Comparison of ENCODE assay signal across 8 mouse cellular contexts in the genomic region with DNA sequence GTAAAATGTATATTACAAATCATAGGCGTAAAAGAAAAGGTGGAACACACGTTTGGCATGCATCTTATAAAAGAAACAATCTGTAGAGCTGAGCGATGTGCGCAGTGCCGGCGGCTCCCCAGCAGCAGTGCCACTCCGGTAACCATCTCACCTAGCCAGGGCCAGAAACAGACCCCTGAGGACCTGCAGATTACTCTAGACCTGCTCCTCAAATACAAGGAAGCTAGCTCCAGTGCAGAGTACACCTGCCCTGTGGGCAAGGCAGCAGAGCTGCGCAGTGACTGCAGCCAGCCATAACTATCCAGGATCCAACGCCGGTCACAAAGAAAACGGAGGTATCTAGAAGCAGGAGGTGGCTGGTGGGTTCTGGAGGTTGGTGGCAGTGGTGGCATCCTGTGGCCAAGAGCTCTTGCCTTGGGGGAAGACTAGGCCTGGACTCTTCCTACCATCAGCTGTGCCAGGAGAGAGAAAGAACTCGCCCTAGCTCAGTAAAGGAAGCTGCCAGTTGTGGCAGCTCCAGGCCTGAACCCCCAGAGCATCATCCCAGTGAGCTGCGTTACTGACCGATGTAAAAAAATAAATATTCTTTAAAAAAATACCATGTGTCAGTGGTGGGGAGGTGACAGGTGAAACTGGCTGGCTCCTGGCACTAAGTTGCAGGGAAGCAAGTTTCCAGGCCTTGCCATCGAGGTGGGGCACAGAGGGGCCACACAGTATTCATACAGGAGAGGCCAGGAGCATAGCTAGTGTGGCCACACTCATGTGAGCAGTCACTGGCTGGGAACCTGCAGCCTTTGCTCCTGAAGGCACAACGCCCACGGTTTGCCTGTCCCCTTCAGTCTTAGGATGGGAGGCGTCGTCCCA. TPM values are rescaled to one million over a fixed set of nuclear protein-coding genes. Genes with fewer than 3 reads are reported as not detected.
A peak's percentile ranks its signal among the peaks of the same experiment; 100 is the strongest.
DNase-seq lines count a peak whose midpoint lies in the region; ATAC-seq and TF ChIP-seq lines count a peak whose summit lies in the region.

No protein-coding gene starts in this region.

- no peaks in the 10 kb centered on the region for H3K9me3 ChIP-seq in midbrain, embryonic 10.5 days (replicated peaks)
- no peaks in the 10 kb centered on the region for H3K9me3 ChIP-seq in midbrain, embryonic 11.5 days (ENCODE audit: control insufficient read depth, low read length)
- H3K9me3 ChIP-seq in forebrain, postnatal 0 days (ENCODE audit: low read length) = no peaks in the 10 kb centered on the region
- H3K9me3 ChIP-seq in limb, embryonic 10.5 days (replicated peaks) = no peaks in the 10 kb centered on the region

- peak overlapping the region; percentile 70 for H3K27ac ChIP-seq in midbrain, embryonic 10.5 days (replicated peaks)
- H3K27ac ChIP-seq in midbrain, embryonic 11.5 days (ENCODE audit: low read depth, low read length) = no peak overlapping the region
- H3K27ac ChIP-seq in forebrain, postnatal 0 days (ENCODE audit: low read depth, low read length) = no peak overlapping the region
- H3K27ac ChIP-seq in limb, embryonic 10.5 days = peak overlapping the region; percentile 66; the same call in 1 of the 2 replicates

- TF ChIP-seq CTCF in forebrain, postnatal 0 days (IDR thresholded peaks at IDR 0.05; ENCODE audit: low read depth) = no peak

- H3K36me3 ChIP-seq in midbrain, embryonic 10.5 days = peaks cover 80% of the 10 kb centered on the region
- peaks cover 24% of the 10 kb centered on the region for H3K36me3 ChIP-seq in midbrain, embryonic 11.5 days (ENCODE audit: control insufficient read depth, insufficient read depth, low read length)
- H3K36me3 ChIP-seq in forebrain, postnatal 0 days (ENCODE audit: insufficient read depth) = peaks cover 50% of the 10 kb centered on the region
- peaks cover 81% of the 10 kb centered on the region for H3K36me3 ChIP-seq in limb, embryonic 10.5 days
- H3K36me3 ChIP-seq in splenic B cell, adult 2 months (ENCODE audit: control insufficient read depth, insufficient read depth, low read length, poor library complexity, severe bottlenecking) = peaks cover 3% of the 10 kb centered on the region; the same call in 1 of the 2 replicates

- H3K4me1 ChIP-seq in midbrain, embryonic 10.5 days = peaks cover 36% of the 10 kb centered on the region
- H3K4me1 ChIP-seq in midbrain, embryonic 11.5 days (ENCODE audit: control insufficient read depth, insufficient read depth, low read length) = peaks cover 8% of the 10 kb centered on the region
- peaks cover 6% of the 10 kb centered on the region for H3K4me1 ChIP-seq in forebrain, postnatal 0 days (ENCODE audit: insufficient read depth)
- peaks cover 36% of the 10 kb centered on the region for H3K4me1 ChIP-seq in limb, embryonic 10.5 days

- ATAC-seq in midbrain, embryonic 11.5 days (ENCODE audit: low FRiP score) = no peak
- no peak for ATAC-seq in forebrain, postnatal 0 days

- no peak overlapping the region for H3K9ac ChIP-seq in midbrain, embryonic 11.5 days (ENCODE audit: low read length)
- H3K9ac ChIP-seq in forebrain, postnatal 0 days = no peak overlapping the region

- DNase-seq in midbrain, embryonic 10.5 days (ENCODE audit: low spot score) = no peak
- DNase-seq in midbrain, embryonic 11.5 days (ENCODE audit: low spot score, missing footprints) = no peak
- DNase-seq in forebrain, postnatal 0 days = no peak
- no peak for DNase-seq in limb, embryonic 10.5 days (ENCODE audit: low spot score)
- peak; percentile 23 for DNase-seq in splenic B cell, adult 2 months (ENCODE audit: low read depth, low spot score)
- no peak for DNase-seq in thymus, postnatal 14 days
- DNase-seq in right cerebral cortex, postnatal 10 days (ENCODE audit: low spot score in 2 of 2) = no peak
- no peak for DNase-seq in layer of hippocampus, postnatal 10 days (ENCODE audit: low spot score in 2 of 2)

- 85% methylated on average over 19 of the region's 19 CpGs for WGBS in midbrain, embryonic 10.5 days
- WGBS in midbrain, embryonic 11.5 days = 90% methylated on average over 19 of the region's 19 CpGs
- 89% methylated on average over 19 of the region's 19 CpGs for WGBS in forebrain, postnatal 0 days
- WGBS in limb, embryonic 10.5 days = 88% methylated on average over 19 of the region's 19 CpGs

- no peak overlapping the region; the same call in 1 of the 2 replicates for H3K4me2 ChIP-seq in midbrain, embryonic 11.5 days
- H3K4me2 ChIP-seq in forebrain, postnatal 0 days (ENCODE audit: low read depth) = peak overlapping the region; percentile 23

- H3K27me3 ChIP-seq in midbrain, embryonic 10.5 days (ENCODE audit: low read depth, poor library complexity, severe bottlenecking) = no peaks in the 10 kb centered on the region
- H3K27me3 ChIP-seq in midbrain, embryonic 11.5 days (ENCODE audit: control insufficient read depth, insufficient read depth, low read length) = no peaks in the 10 kb centered on the region
- H3K27me3 ChIP-seq in forebrain, postnatal 0 days (ENCODE audit: insufficient read depth, low read length) = no peaks in the 10 kb centered on the region
- H3K27me3 ChIP-seq in limb, embryonic 10.5 days (ENCODE audit: low read depth, poor library complexity, severe bottlenecking) = 0 out of 2 replicates have a peak, but pooled peaks cover 11% of the 10 kb centered on the region
- no peaks in the 10 kb centered on the region for H3K27me3 ChIP-seq in splenic B cell, adult 2 months (ENCODE audit: control insufficient read depth, insufficient read depth, low read length, poor library complexity, severe bottlenecking)

- peak overlapping the region; percentile 95; the same call in 1 of the 2 replicates for H3K4me3 ChIP-seq in midbrain, embryonic 10.5 days
- H3K4me3 ChIP-seq in midbrain, embryonic 11.5 days (ENCODE audit: low read depth, low read length) = no peak overlapping the region
- H3K4me3 ChIP-seq in forebrain, postnatal 0 days (ENCODE audit: low read depth, low read length) = no peak overlapping the region
- H3K4me3 ChIP-seq in limb, embryonic 10.5 days = peak overlapping the region; percentile 80

RNA-seq across cellular contexts. Expression of a gene that starts 0.9 kb away (rescaled TPM):
- polyA plus RNA-seq in midbrain, embryonic 10.5 days (2016; fragmentation: Nextera tagmentation; extraction: Ambion mirVana) = 335 and 382 TPM in 2 replicates
- polyA plus RNA-seq in midbrain, embryonic 11.5 days (2014; fragmentation: Nextera tagmentation; extraction: Ambion mirVana) = 321 and 347 TPM in 2 replicates
- total RNA-seq in forebrain, postnatal 0 days (2014; rRNA removed) = 214 and 233 TPM in 2 replicates
- 381 and 448 TPM in 2 replicates for polyA plus RNA-seq in forebrain, postnatal 0 days (2015; fragmentation: Nextera tagmentation; extraction: Ambion mirVana)
- 342 and 401 TPM in 2 replicates for polyA plus RNA-seq in limb, embryonic 10.5 days (2016; fragmentation: Nextera tagmentation; extraction: Ambion mirVana)
- total RNA-seq in layer of hippocampus, postnatal 10 days (2021) = 100 to 1,000 TPM; 157 to 172 TPM

RNA-seq across cellular contexts. Expression of a gene that starts 16.4 kb away (rescaled TPM):
- polyA plus RNA-seq in midbrain, embryonic 10.5 days (2016; fragmentation: Nextera tagmentation; extraction: Ambion mirVana) = 77.9 and 84.7 TPM in 2 replicates
- polyA plus RNA-seq in midbrain, embryonic 11.5 days (2014; fragmentation: Nextera tagmentation; extraction: Ambion mirVana) = 19.4 and 19.7 TPM in 2 replicates
- 46.1 and 46.5 TPM in 2 replicates for total RNA-seq in forebrain, postnatal 0 days (2014; rRNA removed)
- 22.1 and 24.5 TPM in 2 replicates for polyA plus RNA-seq in forebrain, postnatal 0 days (2015; fragmentation: Nextera tagmentation; extraction: Ambion mirVana)
- polyA plus RNA-seq in limb, embryonic 10.5 days (2016; fragmentation: Nextera tagmentation; extraction: Ambion mirVana) = 85.0 and 85.4 TPM in 2 replicates
- total RNA-seq in layer of hippocampus, postnatal 10 days (2021) = 10 to 100 TPM; 23.1 to 26.2 TPM

RNA-seq across cellular contexts. Expression of a gene that starts 28.2 kb away (rescaled TPM):
- 6.1 and 9.2 TPM in 2 replicates for polyA plus RNA-seq in midbrain, embryonic 10.5 days (2016; fragmentation: Nextera tagmentation; extraction: Ambion mirVana)
- 10.1 and 11.3 TPM in 2 replicates for polyA plus RNA-seq in midbrain, embryonic 11.5 days (2014; fragmentation: Nextera tagmentation; extraction: Ambion mirVana)
- 5.0 and 5.8 TPM in 2 replicates for total RNA-seq in forebrain, postnatal 0 days (2014; rRNA removed)
- polyA plus RNA-seq in forebrain, postnatal 0 days (2015; fragmentation: Nextera tagmentation; extraction: Ambion mirVana) = 6.5 and 7.7 TPM in 2 replicates
- polyA plus RNA-seq in limb, embryonic 10.5 days (2016; fragmentation: Nextera tagmentation; extraction: Ambion mirVana) = 4.5 and 9.8 TPM in 2 replicates
- 10 to 100 TPM; 12.1 to 14.4 TPM for total RNA-seq in layer of hippocampus, postnatal 10 days (2021)

RNA-seq across cellular contexts. Expression of a gene that starts 30.0 kb away (rescaled TPM):
- polyA plus RNA-seq in midbrain, embryonic 10.5 days (2016; fragmentation: Nextera tagmentation; extraction: Ambion mirVana) = 0.02 and 0.09 TPM in 2 replicates
- not detected in 2 replicates for polyA plus RNA-seq in midbrain, embryonic 11.5 days (2014; fragmentation: Nextera tagmentation; extraction: Ambion mirVana)
- 0.08 and 0.33 TPM in 2 replicates for total RNA-seq in forebrain, postnatal 0 days (2014; rRNA removed)
- polyA plus RNA-seq in forebrain, postnatal 0 days (2015; fragmentation: Nextera tagmentation; extraction: Ambion mirVana) = 0.18 and 0.22 TPM in 2 replicates
- polyA plus RNA-seq in limb, embryonic 10.5 days (2016; fragmentation: Nextera tagmentation; extraction: Ambion mirVana) = 0.04 TPM in 2 replicates
- total RNA-seq in layer of hippocampus, postnatal 10 days (2021) = under 1 TPM; 0.11 to 0.16 TPM

RNA-seq across cellular contexts. Expression of a gene that starts 46.6 kb away (rescaled TPM):
- polyA plus RNA-seq in midbrain, embryonic 10.5 days (2016; fragmentation: Nextera tagmentation; extraction: Ambion mirVana) = 42.8 and 45.6 TPM in 2 replicates
- polyA plus RNA-seq in midbrain, embryonic 11.5 days (2014; fragmentation: Nextera tagmentation; extraction: Ambion mirVana) = 19.7 and 24.0 TPM in 2 replicates
- 79.2 and 90.3 TPM in 2 replicates for total RNA-seq in forebrain, postnatal 0 days (2014; rRNA removed)
- polyA plus RNA-seq in forebrain, postnatal 0 days (2015; fragmentation: Nextera tagmentation; extraction: Ambion mirVana) = 64.6 and 74.4 TPM in 2 replicates
- 44.9 and 48.5 TPM in 2 replicates for polyA plus RNA-seq in limb, embryonic 10.5 days (2016; fragmentation: Nextera tagmentation; extraction: Ambion mirVana)
- 10 to 100 TPM; 80.4 to 97.8 TPM for total RNA-seq in layer of hippocampus, postnatal 10 days (2021)

Comparison
In these comparisons a context has a peak if more than half of its experiments do, and no peak if none do; other contexts are left out.
1. H3K27ac ChIP-seq: peak in midbrain, embryonic 10.5 days (single experiment) and limb, embryonic 10.5 days (single experiment); none in midbrain, embryonic 11.5 days (single experiment) and forebrain, postnatal 0 days (single experiment).
2. H3K4me3 ChIP-seq: peak in midbrain, embryonic 10.5 days (single experiment) and limb, embryonic 10.5 days (single experiment); none in midbrain, embryonic 11.5 days (single experiment) and forebrain, postnatal 0 days (single experiment).